Mouse (Mus musculus) C2C12 (cell line): ENCODE measurements around the gene C2cd4c.

Source experiments
- CEBPB ChIP-seq: IDR thresholded peaks from one replicate; pipeline ENCODE4 v1.6.1; 2011; ENCODE audit warnings: low read depth, mild to moderate bottlenecking, control low read depth, moderate library complexity
- CTCF ChIP-seq: IDR thresholded peaks from one replicate; pipeline ENCODE4 v1.5.1; 2011; ENCODE audit not compliant: control insufficient read depth, insufficient read depth, insufficient read length
- FOSL1 ChIP-seq: IDR thresholded peaks from one replicate; pipeline ENCODE4 v1.8.0; 2011; ENCODE audit warnings: mild to moderate bottlenecking, low read length; ENCODE audit not compliant: poor library complexity, insufficient read depth, severe bottlenecking
- MAX ChIP-seq: IDR thresholded peaks from one replicate; pipeline ENCODE4 v1.6.1; 2011; ENCODE audit warnings: mild to moderate bottlenecking, control low read depth
- MYOD1 ChIP-seq: IDR thresholded peaks from one replicate; pipeline ENCODE4 v1.6.1; 2011; ENCODE audit warnings: low read depth; ENCODE audit not compliant: control insufficient read depth, insufficient read length
- MYOG ChIP-seq: IDR thresholded peaks from one replicate; pipeline ENCODE4 v1.6.1; 2011; ENCODE audit not compliant: control insufficient read depth, insufficient read length; ENCODE audit errors: extremely low read depth
- USF1 ChIP-seq: IDR thresholded peaks from one replicate; pipeline ENCODE4 v1.6.1; 2011; ENCODE audit warnings: low read depth, mild to moderate bottlenecking, control low read depth, moderate library complexity

- no peak for TF ChIP-seq MAX
- TF ChIP-seq USF1: no peak
- no peak for TF ChIP-seq CTCF
- TF ChIP-seq CEBPB: no peak
- no peak for TF ChIP-seq MYOG
- TF ChIP-seq MYOD1: no peak
- no peak for TF ChIP-seq FOSL1
These were observed 2.0 kb upstream of the C2cd4c start for GRCm38 (mm10) chr10:79615860-79616259.
